Mouse (Mus musculus) activated CD4-positive, CD25-positive, alpha-beta regulatory T cell, adult 9 weeks (primary cell): ENCODE results near the gene Cpxcr1. TPM values are rescaled to one million over a fixed set of nuclear protein-coding genes. Genes with fewer than 3 reads are reported as not detected.

Source experiments
- polyA plus RNA-seq: library from polyadenylated mRNA; unstranded; fragments of 100-300 nt; shearing (Covaris generic); gene quantifications from one replicate; pipeline ENCODE4 v1.2.1, GENCODE M21; 2017

Gene Cpxcr1
- polyA plus RNA-seq = not detected

DNA sequence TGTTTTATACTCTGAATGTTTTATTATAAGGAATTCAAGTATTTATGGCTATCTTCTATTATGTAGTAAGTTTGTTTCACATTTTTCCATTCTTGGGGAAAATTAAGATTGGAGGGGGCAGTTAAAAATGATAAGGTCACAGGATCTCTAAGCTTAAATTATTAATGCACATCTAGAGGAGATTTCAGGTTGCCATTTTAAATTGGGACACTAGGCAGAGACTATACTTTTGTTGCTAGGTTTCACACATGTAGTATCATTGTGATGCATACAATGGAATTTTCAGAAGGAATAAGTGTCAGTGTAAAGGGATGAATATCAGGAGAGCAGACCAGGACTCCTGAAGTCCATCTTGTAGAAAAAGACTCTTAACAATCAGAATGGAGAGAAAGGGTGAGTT, at the start of gene Cpxcr1:
Cpxcr1 (plus strand) TSS at position 301 of the 400 bp plus-strand sequence.

Other genes starting within 250 kb of the Cpxcr1 start
- gene H2afb2, start 232.2 kb downstream of the Cpxcr1 start, polyA plus RNA-seq = not detected